Mouse (Mus musculus): ENCODE results near the gene Impdh1.
"Not testable (repeated sequence)": the region's sequence is repeated elsewhere in the genome, so short reads cannot be mapped to it uniquely, and the experiment has no call there.

The Impdh1 gene

GRCm38 (mm10) chr6:29215881-29216501 lies at the start of gene Impdh1:
Gene Impdh1, minus strand, starts transcription at chr6:29216364.
- peak; percentile 77 for DNase-seq

GRCm38 (mm10) chr6:29264456-29264781 lies 48.3 kb upstream of the Impdh1 start:
- no peak for DNase-seq

GRCm38 (mm10) chr6:29263650-29264455 lies 47.7 kb upstream of the Impdh1 start:
- no peak for DNase-seq

GRCm38 (mm10) chr6:29261831-29262230 lies 45.7 kb upstream of the Impdh1 start:
- no peak for DNase-seq

GRCm38 (mm10) chr6:29259418-29259817 lies 43.3 kb upstream of the Impdh1 start:
- no peak for DNase-seq

GRCm38 (mm10) chr6:29247072-29247471 lies 30.9 kb upstream of the Impdh1 start:
- DNase-seq, result no peak

GRCm38 (mm10) chr6:29246585-29246984 lies 30.4 kb upstream of the Impdh1 start:
- no peak for DNase-seq

- no peak for DNase-seq
Measured at GRCm38 (mm10) chr6:29246183-29246582, 30.0 kb upstream of the Impdh1 start.

GRCm38 (mm10) chr6:29245272-29246120 lies 29.3 kb upstream of the Impdh1 start:
- no peak for DNase-seq

GRCm38 (mm10) chr6:29242265-29242664 lies 26.1 kb upstream of the Impdh1 start:
- DNase-seq, result no peak

GRCm38 (mm10) chr6:29241697-29242096 lies 25.5 kb upstream of the Impdh1 start:
- DNase-seq, result no peak

- DNase-seq, result peak; percentile 54
Measured at GRCm38 (mm10) chr6:29240806-29241205, 24.6 kb upstream of the Impdh1 start.

GRCm38 (mm10) chr6:29234272-29234671 lies 18.1 kb upstream of the Impdh1 start:
- no peak for DNase-seq

- no peak for DNase-seq
Measured at GRCm38 (mm10) chr6:29233710-29234109, 17.5 kb upstream of the Impdh1 start.

- DNase-seq, result no peak
Measured at GRCm38 (mm10) chr6:29232321-29232720, 16.2 kb upstream of the Impdh1 start.

- no peak for DNase-seq
Measured at GRCm38 (mm10) chr6:29231799-29232198, 15.6 kb upstream of the Impdh1 start.

GRCm38 (mm10) chr6:29230386-29230785 lies 14.2 kb upstream of the Impdh1 start:
- no peak for DNase-seq

GRCm38 (mm10) chr6:29229265-29229913 lies 13.2 kb upstream of the Impdh1 start:
- DNase-seq, result no peak

- DNase-seq, result not testable (repeated sequence)
Measured at GRCm38 (mm10) chr6:29217717-29218116, 1.6 kb upstream of the Impdh1 start.

GRCm38 (mm10) chr6:29215181-29215580 lies 983 bp downstream of the Impdh1 start:
- no peak for DNase-seq

GRCm38 (mm10) chr6:29214776-29215175 lies 1.4 kb downstream of the Impdh1 start:
- no peak for DNase-seq

- DNase-seq, result no peak
Measured at GRCm38 (mm10) chr6:29214245-29214644, 1.9 kb downstream of the Impdh1 start.

GRCm38 (mm10) chr6:29213436-29213835 lies 2.7 kb downstream of the Impdh1 start:
- DNase-seq, result no peak
